In the genomic region with DNA sequence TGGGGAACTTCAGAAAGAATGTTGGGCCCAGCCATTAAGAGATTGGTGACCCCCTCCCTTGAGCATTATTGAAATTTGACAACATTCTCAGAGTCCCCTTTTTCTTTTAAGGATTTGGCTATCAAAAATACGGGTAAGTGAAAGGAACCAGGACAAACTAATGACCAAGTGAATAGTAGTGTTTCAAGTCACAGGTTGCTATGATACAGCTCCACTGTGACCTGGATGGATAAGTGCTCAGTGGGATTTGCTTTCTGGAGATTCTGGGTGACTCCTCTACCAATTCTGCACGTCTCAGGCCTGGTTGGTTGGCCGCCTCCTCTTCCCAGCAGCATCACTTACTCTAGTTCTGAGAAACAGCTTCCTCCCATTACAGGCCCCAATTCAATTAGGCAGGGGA, we compare ENCODE assay signal across 16 mouse cellular contexts.
DNase-seq lines count a peak whose midpoint lies in the region; ATAC-seq and TF ChIP-seq lines count a peak whose summit lies in the region.
"Had no signal": no experiment of that assay in that cellular context is flagged by ENCODE, and none has a peak within 500 bp of the region (broad histone marks: within the 10 kb centered on the region; RNA-seq: fewer than 3 reads in every experiment).

No protein-coding gene starts in this region.

- no peak for TF ChIP-seq CTCF in layer of hippocampus, adult 2 months (conservative IDR thresholded peaks at IDR 0.05)
- TF ChIP-seq CTCF in midbrain, postnatal 0 days (IDR thresholded peaks at IDR 0.05): no peak

- H3K4me3 ChIP-seq in forebrain, embryonic 13.5 days: no peak overlapping the region
- no peak overlapping the region for H3K4me3 ChIP-seq in forebrain, embryonic 11.5 days (ENCODE audit: low read depth, low read length)
- H3K4me3 ChIP-seq in layer of hippocampus, adult 2 months: no peak overlapping the region
- H3K4me3 ChIP-seq in forebrain, embryonic 15.5 days: no peak overlapping the region
- no peak overlapping the region for H3K4me3 ChIP-seq in midbrain, postnatal 0 days (ENCODE audit: low read depth, low read length)
- H3K4me3 ChIP-seq: embryonic facial prominence, embryonic 13.5 days; neural tube, embryonic 12.5 days had no signal

- no peaks in the 10 kb centered on the region for H3K9me3 ChIP-seq in forebrain, embryonic 13.5 days (replicated peaks)
- H3K9me3 ChIP-seq in forebrain, embryonic 11.5 days (ENCODE audit: control insufficient read depth, low read length): no peaks in the 10 kb centered on the region
- H3K9me3 ChIP-seq in forebrain, embryonic 15.5 days: no peaks in the 10 kb centered on the region
- H3K9me3 ChIP-seq in midbrain, postnatal 0 days (ENCODE audit: low read length): no peaks in the 10 kb centered on the region
- H3K9me3 ChIP-seq: embryonic facial prominence, embryonic 13.5 days; neural tube, embryonic 12.5 days had no signal

- no peaks in the 10 kb centered on the region for H3K36me3 ChIP-seq in forebrain, embryonic 13.5 days (ENCODE audit: poor library complexity, severe bottlenecking)
- no peaks in the 10 kb centered on the region for H3K36me3 ChIP-seq in forebrain, embryonic 11.5 days (ENCODE audit: control insufficient read depth, insufficient read depth, low read length)
- no peaks in the 10 kb centered on the region for H3K36me3 ChIP-seq in forebrain, embryonic 15.5 days
- no peaks in the 10 kb centered on the region for H3K36me3 ChIP-seq in midbrain, postnatal 0 days (ENCODE audit: insufficient read depth, low read length)
- H3K36me3 ChIP-seq: embryonic facial prominence, embryonic 13.5 days; neural tube, embryonic 12.5 days had no signal

- H3K4me1 ChIP-seq in forebrain, embryonic 13.5 days: peaks cover 69% of the 10 kb centered on the region
- peaks cover 7% of the 10 kb centered on the region; the same call in 1 of the 2 replicates for H3K4me1 ChIP-seq in forebrain, embryonic 11.5 days (replicated peaks; ENCODE audit: control insufficient read depth, insufficient read depth, low read length)
- peaks cover 70% of the 10 kb centered on the region for H3K4me1 ChIP-seq in forebrain, embryonic 15.5 days
- H3K4me1 ChIP-seq in midbrain, postnatal 0 days (ENCODE audit: insufficient read depth, low read length): peaks cover 2% of the 10 kb centered on the region; the same call in 1 of the 2 replicates

- 0 out of 2 replicates have a peak, but pooled peaks have one; percentile 31 for ATAC-seq in forebrain, embryonic 13.5 days
- no peak for ATAC-seq in forebrain, embryonic 11.5 days (replicated peaks; ENCODE audit: low FRiP score)
- no peak for ATAC-seq in forebrain, embryonic 15.5 days (replicated peaks)
- ATAC-seq in midbrain, postnatal 0 days (ENCODE audit: low FRiP score): no peak

- no peak overlapping the region for H3K9ac ChIP-seq in forebrain, embryonic 13.5 days
- H3K9ac ChIP-seq in forebrain, embryonic 11.5 days (ENCODE audit: low read length): no peak overlapping the region
- no peak overlapping the region for H3K9ac ChIP-seq in forebrain, embryonic 15.5 days (replicated peaks)
- no peak overlapping the region for H3K9ac ChIP-seq in midbrain, postnatal 0 days (replicated peaks; ENCODE audit: low read length, poor library complexity, severe bottlenecking)
- H3K9ac ChIP-seq: embryonic facial prominence, embryonic 13.5 days; liver, embryonic 14.5 days; neural tube, embryonic 12.5 days had no signal

- 49% methylated on average over 3 of the region's 3 CpGs for WGBS in forebrain, embryonic 13.5 days
- WGBS in forebrain, embryonic 11.5 days: 56% methylated on average over 3 of the region's 3 CpGs
- 42% methylated on average over 3 of the region's 3 CpGs for WGBS in forebrain, embryonic 15.5 days
- WGBS in midbrain, postnatal 0 days: 44% methylated on average over 3 of the region's 3 CpGs

- H3K27ac ChIP-seq in forebrain, embryonic 13.5 days: no peak overlapping the region; the same call in 1 of the 2 replicates
- no peak overlapping the region for H3K27ac ChIP-seq in forebrain, embryonic 11.5 days (ENCODE audit: low read depth, low read length)
- peak overlapping the region; percentile 95 for H3K27ac ChIP-seq in layer of hippocampus, adult 2 months
- H3K27ac ChIP-seq in forebrain, embryonic 15.5 days (replicated peaks): peak overlapping the region; percentile 47; the same call in 1 of the 2 replicates
- H3K27ac ChIP-seq in midbrain, postnatal 0 days (ENCODE audit: low read depth, low read length): no peak overlapping the region
- H3K27ac ChIP-seq: embryonic facial prominence, embryonic 13.5 days; liver, embryonic 14.5 days; neural tube, embryonic 12.5 days had no signal

- no peaks in the 10 kb centered on the region for H3K27me3 ChIP-seq in forebrain, embryonic 13.5 days
- H3K27me3 ChIP-seq in forebrain, embryonic 11.5 days (ENCODE audit: control insufficient read depth, insufficient read depth, low read length): no peaks in the 10 kb centered on the region
- H3K27me3 ChIP-seq in forebrain, embryonic 15.5 days: no peaks in the 10 kb centered on the region
- H3K27me3 ChIP-seq in midbrain, postnatal 0 days (ENCODE audit: insufficient read depth, low read length): no peaks in the 10 kb centered on the region
- H3K27me3 ChIP-seq: embryonic facial prominence, embryonic 13.5 days; neural tube, embryonic 12.5 days had no signal

- DNase-seq in forebrain, embryonic 11.5 days (ENCODE audit: low spot score): no peak
- peak in 1 of 2 experiments; percentile 23 for DNase-seq in layer of hippocampus, adult 2 months (ENCODE audit: low spot score in 2 of 2)
- DNase-seq in layer of hippocampus, adult 9-10 months (ENCODE audit: low spot score): no peak
- DNase-seq in midbrain, postnatal 0 days (ENCODE audit: low spot score): peak; percentile 54
- DNase-seq in kidney, postnatal 14 days: no peak
- no peak for DNase-seq in thymus, postnatal 0 days (ENCODE audit: low spot score)
- DNase-seq: adrenal gland, postnatal 10 days; cerebellum, postnatal 36 days; kidney, adult 11 months; lung, postnatal 10 days; retina, postnatal 1 day had no signal

- no peak overlapping the region for H3K4me2 ChIP-seq in forebrain, embryonic 13.5 days
- no peak overlapping the region for H3K4me2 ChIP-seq in forebrain, embryonic 11.5 days (ENCODE audit: low read depth, low read length, severe bottlenecking)
- no peak overlapping the region for H3K4me2 ChIP-seq in forebrain, embryonic 15.5 days (replicated peaks)
- no peak overlapping the region for H3K4me2 ChIP-seq in midbrain, postnatal 0 days (ENCODE audit: low read depth, low read length, poor library complexity, severe bottlenecking)
- H3K4me2 ChIP-seq: embryonic facial prominence, embryonic 13.5 days; neural tube, embryonic 12.5 days had no signal

Comparison
In these comparisons a context has a peak if more than half of its experiments do, and no peak if none do; other contexts are left out.
1. H3K27ac ChIP-seq: peak in layer of hippocampus, adult 2 months (single experiment) and forebrain, embryonic 15.5 days (single experiment); none in forebrain, embryonic 13.5 days (single experiment), forebrain, embryonic 11.5 days (single experiment) and midbrain, postnatal 0 days (single experiment).